Mouse (Mus musculus) erythroid progenitor cell, adult 5-6 weeks (primary cell): ENCODE measurements around the gene Klhdc7b. TPM values are rescaled to one million over a fixed set of nuclear protein-coding genes. Genes with fewer than 3 reads are reported as not detected.

Experiments used
- ATAC-seq: replicated peaks from 2 replicates; pipeline ENCODE4 v1.8.0; 2016; ENCODE audit warnings: moderate number of reproducible peaks, mild to moderate bottlenecking, moderate TSS enrichment, inconsistent platforms; ENCODE audit not compliant: poor library complexity, low FRiP score, severe bottlenecking
- total RNA-seq, 2 experiments: library from RNA; stranded (forward) in 1 of 2; stranded (reverse) in 1 of 2; fragments of 150-400 nt in 1 of 2; fragments of 186-747, 209-891 nt in 1 of 2; gene quantifications; 2 replicates each; pipeline versions ENCODE4 v1.2.3 to v1.2.4; 2015 to 2017; ENCODE audit warnings: low replicate concordance in 2 of 2

Gene Klhdc7b
- total RNA-seq, 2 experiments from 2014 or later, result not detected

DNA sequence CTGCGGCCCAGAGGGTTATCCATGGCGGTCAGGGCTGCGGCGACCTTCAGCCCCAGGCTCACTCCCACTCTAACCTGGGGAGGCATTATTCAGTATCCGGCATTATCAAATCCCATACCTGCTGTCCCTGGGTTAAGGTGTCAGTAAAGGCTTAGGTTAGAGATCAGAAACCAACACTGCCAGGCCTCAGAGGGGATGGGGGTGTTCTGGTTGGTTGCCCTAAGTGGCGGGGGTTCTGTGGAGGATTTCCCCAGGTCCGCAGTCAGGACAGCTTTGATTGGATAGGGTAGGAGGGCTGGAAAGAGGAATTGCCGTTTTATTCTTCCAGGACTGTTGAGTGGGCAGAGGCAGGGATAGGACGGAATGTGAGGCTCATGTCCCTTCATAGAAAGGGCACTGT, 10.4 kb upstream of the Klhdc7b start:
- no peak for ATAC-seq

DNA sequence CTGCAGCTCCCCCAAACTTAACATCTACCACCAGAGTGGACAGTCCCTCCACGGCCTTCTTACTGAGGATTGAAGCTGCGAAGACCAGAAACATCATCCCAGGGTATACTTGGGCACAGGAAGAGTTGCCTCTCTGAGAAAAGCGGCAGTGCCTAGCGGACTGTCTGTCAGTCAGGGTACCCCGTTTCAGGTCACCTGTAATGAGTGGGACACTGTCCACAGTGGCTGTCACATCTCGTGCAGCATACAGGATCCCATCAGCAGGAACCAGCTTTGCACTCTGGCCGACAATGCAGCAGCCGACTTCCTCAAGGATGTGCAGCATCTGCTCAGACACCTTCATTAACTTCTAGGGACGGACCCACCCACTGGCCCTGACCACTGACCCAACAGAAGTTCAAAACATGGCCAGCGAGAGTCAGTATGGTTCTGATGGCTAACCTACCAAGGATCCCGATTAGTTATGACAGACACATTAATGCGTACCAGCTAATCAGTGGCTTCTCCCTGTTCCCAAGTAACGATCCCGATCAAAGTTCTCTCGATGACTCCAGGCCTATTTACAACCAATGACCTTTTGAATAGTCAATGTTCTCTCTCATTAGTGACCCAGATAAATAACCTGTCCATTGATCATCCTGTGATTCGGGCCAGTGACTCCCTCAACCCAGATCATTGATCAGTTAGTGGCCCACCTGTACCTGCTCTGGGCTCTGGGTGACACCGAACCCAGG, 9.7 kb upstream of the Klhdc7b start:
- no peak for ATAC-seq

DNA sequence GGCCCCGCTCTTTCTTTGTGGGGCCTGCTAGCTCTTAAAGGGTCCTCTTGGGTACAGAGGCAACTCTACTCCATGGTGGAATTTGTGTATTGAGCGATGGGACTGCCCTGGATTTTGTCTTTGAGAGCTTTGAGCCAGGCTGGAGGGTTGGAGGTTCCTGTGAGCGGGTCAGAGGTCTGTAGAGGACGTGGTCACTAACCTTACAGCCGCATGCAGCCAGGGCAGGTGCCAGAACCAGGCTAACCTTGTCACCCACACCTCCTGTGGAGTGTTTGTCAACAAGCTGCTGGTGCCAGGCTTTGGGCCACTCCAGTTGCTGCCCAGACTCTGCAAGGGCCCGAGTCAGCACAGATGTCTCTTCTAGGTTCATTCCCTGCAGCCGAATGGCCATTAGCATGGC, 8.7 kb upstream of the Klhdc7b start:
- no peak for ATAC-seq

DNA sequence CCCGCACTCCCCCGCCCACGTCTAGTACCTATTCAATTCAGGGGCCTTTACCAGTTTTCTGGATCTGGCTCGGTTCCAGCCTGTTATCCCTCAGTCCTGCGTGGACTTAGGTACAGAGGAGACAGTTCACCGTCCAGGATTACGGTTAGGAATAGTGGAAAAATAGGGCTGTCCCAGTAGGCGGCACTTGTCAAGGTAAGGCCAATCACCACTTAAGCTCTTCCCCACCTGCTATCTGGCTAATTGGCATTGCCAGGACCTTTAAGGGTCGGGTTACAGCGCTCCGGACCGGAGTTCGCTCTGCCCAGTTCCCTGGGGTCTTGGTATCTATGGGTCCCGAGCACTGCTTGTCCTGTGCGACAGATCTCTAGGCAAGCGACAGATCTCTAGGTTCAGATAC, 7.8 kb upstream of the Klhdc7b start, which contains the start of gene Tymp:
TSS of gene Tymp (minus strand) at position 83 of the 400 bp plus-strand sequence.
- no peak for ATAC-seq

DNA sequence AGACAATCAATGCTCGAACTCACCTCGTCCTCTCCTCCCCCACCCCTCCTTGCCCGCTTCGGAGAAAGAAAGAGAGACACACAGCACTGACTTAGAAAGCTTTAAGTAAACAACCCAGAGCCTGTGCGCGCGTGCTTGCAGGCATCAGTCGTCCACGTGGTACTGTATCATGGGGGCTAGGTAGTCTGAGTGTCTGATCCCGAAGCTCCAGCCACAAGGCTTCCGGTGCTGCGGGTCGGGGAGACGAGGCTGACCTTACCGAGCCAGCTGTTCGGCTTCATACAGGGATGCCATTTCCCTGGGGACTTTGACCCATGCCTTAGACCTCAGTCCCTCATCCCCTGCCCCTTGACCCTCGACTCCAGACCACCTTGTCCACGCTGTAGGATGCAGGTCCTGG, 7.4 kb upstream of the Klhdc7b start:
- no peak for ATAC-seq

DNA sequence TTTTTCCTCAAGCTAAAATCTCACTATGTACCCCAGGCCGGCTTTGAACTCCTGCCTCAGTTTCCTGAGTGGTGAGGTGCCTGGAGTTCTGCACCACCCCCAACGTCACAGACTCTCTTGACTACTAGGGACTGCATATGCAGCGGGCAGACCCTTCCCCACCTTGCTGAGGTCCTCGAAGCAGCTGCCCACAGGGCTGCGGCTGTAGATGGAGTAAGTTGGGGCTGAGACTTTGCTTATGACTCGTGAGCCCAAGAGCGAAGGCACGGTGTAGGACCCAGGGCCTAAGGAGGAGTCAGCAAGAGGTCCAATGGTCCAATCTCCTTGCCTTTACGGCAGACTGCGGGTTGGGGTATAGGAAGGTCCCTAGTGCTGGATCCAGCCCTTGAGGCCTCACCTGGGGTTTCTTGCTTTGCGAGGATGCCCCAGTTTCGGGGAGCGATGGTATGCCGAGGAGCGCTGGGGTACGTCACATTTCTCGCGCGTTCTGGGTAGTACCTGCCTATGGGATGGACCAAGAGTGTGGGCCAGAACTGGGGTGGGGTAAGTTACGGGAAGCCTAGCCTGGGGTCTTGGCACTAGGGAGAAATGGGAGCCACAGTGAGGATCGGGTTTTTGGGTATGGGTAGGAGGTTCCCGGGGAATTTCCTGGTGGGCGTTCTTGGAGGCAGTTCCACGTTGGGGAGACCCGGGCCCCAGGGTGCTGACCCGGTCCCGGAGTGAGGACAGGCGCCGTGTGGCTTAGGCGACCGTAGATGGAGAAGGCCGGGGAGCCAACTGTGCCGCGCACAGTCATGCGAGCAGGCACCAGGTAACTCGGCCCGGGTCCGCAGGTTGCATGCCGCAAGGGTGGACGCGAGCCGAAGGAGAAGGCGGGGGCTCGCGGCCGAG, 6.5 kb upstream of the Klhdc7b start:
- no peak for ATAC-seq

DNA sequence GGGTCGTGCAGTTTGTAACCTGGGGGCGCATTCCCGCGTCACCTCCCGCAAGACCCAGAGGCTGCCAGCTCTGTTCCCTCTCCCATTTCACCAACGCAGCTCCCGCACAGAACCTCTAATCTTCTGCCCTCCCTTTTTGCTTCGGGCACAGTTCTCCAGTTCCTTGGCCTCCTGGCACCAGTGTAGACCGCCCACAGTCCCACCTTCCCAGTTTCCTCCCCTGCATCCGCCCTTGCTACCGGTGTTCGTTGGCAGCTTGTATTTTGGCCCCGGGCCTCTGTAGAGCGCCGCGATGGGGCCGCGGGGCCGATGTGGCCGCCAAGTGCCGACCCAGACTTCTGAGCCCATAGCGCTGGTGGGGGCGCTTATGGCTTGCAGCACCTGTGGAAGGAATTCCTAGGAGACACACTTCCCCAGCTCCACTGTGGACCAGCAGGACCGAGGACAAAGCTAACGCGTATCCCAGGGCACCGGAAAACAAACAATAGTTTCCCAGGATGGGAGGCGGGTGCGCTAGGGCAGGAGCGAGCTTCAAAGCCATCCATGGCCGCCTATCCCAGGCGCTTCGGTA, 5.8 kb upstream of the Klhdc7b start, which contains the start of gene Odf3b:
TSS of gene Odf3b (minus strand) at position 452 of the 571 bp plus-strand sequence.
- no peak for ATAC-seq

DNA sequence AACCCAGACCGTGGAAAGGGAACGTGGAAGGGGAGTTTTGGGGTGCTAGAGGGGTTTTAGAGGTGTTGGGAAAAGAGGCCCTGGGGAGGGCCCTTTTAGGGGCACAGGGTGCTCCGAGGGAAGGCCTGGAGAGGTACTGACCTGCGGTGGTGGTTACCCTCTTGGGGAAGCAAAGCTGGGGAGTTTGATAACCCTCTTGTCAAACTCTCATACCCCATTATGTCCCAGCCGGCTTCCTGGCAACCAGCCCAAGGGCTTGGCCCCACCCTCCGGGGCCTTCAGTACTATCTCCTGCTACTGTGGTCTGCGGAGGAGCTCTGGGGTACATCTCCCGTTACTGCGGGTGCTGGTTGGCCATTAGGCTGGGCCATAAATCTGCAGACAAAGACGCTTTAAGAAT, 5.3 kb upstream of the Klhdc7b start:
- ATAC-seq, result 0 out of 2 replicates have a peak, but pooled peaks have one; percentile 31

DNA sequence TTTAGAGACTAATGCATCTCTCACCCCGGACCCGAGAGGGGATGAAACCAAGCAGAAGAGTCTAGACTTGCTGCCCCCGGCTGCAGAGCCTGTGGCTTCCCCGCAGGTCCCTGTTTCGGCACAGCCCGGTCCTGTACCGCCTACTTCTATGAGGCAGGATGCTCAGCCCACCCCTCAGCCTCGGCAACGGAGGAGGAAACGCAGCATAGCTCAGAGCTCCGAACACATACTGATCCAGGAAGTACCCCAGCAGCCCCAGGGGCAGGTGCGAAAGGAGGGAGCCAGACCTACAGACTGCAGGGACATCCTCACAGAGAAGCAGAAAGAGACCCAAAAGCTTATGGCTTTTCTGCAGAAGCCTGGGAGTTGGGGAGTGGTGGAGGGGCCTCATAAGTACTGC, 2.4 kb downstream of the Klhdc7b start:
- ATAC-seq, result no peak

DNA sequence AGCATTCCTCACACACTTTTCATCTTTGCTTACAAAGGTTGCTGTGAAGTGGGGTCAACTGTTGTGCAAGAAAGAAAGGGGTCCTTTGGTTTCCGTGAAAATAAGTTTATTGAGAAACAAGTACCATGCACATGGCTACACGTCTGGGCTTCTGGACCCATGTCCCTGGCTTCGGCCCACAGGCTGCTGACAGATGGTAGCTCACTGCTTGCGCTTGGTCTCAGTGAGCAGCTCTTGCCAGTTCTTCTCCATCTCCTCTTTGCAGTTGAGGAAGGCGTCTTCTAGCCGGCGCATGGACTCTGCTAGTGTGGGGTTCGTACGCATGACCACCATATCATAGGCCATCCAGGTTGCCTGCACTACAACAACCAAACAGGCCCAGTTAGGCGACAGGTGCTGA, 5.4 kb downstream of the Klhdc7b start:
- ATAC-seq, result no peak

DNA sequence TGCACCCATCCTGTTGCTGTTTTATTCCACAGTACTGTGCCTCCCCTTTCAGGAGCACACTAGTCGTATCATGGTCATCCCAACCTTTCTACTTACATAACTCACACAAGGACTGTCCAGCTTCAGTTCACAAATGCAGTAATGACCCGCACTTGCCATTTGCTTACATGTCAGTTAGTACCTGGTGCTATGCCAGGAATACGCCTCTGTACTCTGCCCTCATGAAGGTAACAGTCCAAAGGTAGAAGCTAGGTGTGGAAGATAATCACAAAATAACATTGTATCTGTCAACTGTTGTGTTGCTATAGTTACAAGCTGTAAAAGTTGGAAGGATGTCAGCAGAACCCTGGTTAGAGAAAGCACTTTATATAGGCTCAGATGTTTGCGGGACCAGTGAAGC, 12.2 kb downstream of the Klhdc7b start:
- no peak for ATAC-seq

DNA sequence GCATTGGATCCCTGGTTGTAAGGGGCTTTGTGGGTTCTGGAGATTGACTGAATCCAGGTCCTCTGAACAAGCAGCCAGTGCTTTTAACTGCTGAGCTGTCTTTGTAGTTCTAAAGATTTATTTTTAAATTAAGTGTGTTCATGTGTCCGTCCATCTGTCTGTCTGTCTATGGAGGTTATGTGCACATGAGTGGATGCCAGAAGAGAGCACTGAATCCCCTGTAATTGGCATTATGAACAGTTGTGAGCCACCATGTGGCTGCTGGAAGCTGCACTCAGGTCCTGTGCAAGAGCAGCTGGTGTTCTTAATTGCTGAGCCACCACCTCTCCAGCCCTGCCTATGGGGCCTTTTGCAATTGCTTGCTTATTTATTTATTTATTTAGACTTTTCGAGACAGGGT, 13.4 kb downstream of the Klhdc7b start:
- no peak for ATAC-seq

DNA sequence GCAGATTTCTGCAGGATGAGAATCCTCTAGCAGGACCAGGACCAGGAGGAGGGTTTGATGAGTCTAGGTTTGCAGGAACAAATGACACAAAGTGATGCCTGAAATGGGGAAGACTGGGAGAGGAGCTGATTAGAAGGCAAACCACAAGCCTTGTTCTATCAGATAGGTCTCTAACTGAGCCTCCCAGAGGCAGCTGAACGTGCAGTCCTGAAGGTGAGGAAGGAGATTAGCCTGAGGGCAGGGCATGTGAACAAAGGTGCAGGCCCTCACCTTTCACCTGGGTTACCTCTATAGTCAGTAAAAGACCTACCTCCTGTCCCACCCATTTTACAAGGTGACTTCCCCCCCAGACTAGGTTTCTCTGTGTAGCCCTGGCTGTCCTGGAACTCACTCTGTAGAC, 15.0 kb downstream of the Klhdc7b start:
- ATAC-seq, result no peak

DNA sequence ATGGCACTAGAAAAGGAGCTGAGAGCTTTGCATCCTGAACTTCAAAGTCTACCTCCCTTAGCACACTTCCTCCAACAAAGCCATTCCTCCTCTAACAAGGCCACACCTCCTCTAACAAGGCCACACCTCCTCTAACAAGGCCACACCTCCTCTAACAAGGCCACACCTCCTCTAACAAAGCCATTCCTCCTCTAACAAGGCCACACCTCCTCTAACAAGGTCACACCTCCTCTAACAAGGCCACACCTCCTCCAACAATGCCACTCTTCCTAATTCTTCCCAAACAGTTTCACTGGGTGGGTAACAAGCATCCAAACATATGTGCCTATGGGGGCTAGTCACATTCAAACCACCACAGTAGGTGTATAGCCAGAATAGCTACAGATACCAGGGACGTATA, 17.8 kb downstream of the Klhdc7b start:
- ATAC-seq, result no peak

DNA sequence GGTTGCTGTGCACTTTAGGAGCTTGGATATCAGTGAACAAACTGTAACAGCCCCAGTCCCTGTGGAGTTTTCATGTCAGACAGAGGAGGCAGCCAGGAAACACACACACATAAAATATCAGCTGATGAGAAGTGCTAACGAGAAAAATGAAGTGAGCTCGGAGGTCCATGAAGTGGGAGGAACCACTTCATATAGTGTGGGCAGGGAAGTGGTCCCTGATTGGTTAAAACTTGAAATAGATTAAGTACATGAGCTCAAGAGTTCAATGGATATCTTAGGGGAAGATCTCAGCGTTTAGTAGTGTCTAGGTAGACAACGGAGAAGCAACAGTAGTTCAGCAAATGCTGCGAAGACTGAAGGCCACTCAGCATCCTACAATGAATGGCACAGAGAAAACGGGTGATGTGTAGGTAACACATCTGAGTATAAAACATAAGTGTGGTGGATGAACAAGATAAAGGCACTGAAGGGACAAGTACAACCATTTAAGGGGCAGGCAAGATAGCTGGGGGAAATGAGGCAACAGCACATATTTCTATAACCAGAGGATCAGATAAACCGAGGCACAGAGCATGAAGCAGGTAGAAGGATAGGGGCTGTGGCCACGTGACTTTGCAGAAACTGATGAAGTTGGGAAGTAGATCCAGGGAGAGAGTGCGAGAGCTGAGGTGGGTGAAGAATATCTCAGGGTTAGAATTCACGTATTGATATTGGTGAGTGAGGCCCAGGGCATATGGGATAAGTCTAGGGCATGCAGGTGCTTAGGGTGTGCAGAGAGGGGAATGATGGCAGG, 20.3 kb downstream of the Klhdc7b start:
- ATAC-seq, result no peak

DNA sequence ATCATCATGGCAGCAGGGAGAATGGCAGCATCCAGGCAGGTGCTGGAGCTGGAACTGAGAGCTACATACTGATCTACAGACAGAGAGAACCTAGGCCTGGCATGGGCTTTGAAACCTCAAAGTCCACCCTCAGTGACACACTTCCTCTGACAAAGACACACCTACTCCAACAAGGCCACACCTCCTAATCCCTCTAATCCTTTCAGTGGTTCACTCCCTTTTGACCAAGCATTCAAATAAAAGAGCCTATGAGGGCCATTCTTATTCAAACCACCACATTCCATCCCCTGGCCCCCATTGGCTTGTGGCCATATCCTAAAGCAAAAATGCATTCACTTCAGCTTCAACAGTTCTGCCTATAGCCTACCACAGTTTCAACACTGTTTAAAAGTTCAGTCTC, 22.0 kb downstream of the Klhdc7b start:
- ATAC-seq, result no peak

DNA sequence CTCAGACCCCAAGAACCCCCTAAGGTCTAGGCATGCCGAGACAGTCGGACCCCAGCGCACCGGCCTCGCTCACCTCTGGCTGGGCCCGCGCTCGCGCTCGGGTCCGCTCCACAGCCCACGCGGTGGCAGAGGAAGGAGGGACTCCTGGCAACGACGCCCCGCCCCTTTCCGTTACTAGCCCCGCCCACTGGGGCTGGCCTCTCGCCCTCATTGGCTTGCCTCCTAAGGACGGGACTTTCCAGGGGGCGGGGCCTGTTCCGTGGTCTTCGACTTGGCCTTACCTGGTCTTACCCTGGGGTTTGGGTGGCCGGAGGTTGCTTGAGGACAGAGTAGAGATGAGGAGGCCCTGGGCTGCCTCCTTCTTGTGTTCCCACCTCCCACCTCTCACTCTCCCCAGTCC, 25.4 kb downstream of the Klhdc7b start, which contains the start of gene Syce3:
TSS of gene Syce3 (minus strand) at position 386 of the 400 bp plus-strand sequence.
- no peak for ATAC-seq

DNA sequence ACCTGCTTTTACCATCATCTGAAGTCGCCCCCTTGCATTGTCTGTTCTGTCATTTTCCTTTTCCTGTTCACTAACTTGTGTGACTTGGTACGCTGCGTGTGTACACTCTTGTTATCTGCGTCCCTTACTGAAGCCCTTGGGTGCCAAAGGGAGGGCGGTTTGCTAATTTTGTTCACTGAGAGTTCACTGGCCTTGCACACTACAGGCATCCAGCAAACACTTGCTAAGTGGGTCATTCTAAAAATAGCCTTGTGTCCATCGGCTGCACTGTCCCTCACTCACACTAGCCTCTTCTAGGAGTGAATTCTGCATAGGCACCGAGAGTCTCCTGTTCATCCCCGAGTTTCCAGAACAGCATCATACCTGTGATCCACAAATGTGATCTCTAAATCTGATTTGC, 30.6 kb downstream of the Klhdc7b start:
- ATAC-seq, result no peak

DNA sequence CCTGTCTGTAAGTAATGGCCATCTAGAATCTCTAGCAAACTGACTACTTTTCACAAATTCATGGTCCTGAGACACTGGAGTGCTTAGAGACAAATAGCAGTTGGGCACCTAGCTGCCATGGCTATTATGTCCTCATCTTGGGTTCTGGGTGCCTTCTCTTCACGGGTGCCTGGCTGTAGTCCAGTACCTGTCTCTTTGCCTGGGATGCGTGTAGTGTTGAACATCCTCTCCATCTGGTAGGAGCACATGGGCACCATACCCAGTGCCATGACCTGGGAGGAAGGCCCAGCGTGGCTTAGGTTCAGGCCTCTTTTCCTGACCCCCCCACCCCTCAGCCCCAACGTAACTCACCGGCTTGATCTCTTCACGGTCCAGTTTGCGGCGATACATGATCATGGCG, 37.2 kb downstream of the Klhdc7b start:
- ATAC-seq, result no peak

DNA sequence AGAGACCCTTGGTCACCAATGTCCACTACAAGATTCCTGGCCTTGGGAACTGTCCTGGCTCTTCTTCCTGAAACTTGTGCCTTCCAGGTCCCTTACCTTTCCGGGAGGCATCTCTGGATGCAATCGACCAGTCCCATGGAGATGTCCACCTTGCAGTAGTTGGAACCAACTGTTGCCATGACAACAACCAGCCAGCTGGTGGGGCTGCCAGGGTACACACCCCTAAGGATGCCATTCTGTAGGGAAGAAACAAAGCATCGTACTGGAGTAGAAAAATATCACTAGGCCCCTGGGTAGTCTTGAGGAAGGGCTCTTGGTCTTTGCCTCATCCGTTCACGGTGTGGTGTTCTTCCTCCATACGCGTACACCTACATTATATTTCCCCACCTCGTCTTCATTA, 39.9 kb downstream of the Klhdc7b start:
- ATAC-seq, result no peak
